Mouse (Mus musculus): ENCODE measurements at regions not wholly inside any gene's neighbourhood (a gene's known extent, or its start where the extent isn't known, plus 50 kb on each side); places are given as distances from the start of the nearest gene placed in this dataset.
"Not testable (repeated sequence)": the region's sequence is repeated elsewhere in the genome, so short reads cannot be mapped to it uniquely, and the experiment has no call there.

DNA sequence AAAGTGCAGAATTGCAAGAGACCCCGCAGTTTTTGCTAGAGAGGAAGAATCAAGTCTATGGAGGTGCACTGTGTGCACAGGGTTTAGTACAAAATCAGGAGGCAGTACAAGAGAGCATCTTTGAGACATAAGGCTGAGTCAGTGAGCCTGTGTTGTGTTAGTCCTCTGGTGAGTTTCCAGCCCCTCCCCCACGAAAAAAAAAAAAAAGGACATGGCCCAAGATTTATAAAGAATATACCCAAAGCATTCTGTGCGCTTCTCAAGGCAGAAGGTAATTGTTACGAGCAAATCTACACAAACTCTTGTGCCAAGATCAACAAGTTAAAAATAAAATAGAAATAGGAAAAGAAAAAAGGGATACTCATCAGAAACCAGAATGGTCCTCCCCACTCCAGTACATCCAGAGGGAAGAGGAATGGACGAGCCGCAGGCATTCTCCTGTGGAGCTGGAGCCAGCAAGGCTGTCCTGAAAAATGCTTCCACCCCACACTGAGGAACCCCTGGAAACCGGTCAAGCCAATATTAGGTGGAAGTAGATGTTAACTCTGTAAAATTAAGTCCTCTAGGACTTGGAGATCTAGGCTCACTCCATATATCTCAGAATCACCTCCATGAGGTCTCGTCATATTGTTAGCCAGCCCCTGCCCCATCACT is 150.7 kb upstream of the Hes1 start:
- H3K36me3 ChIP-seq (ENCODE audit: control insufficient read depth, insufficient read depth, low read length) = no peaks in the 10 kb centered on the region
- TF ChIP-seq POLR2A (IDR thresholded peaks at IDR 0.05; ENCODE audit: control insufficient read depth, low read depth, low read length) (no peak), CTCF (IDR thresholded peaks at IDR 0.05; ENCODE audit: control insufficient read depth, insufficient read depth, insufficient replicate concordance, low read depth, low read length) (no peak)
- no peak overlapping the region for H3K4me3 ChIP-seq (ENCODE audit: control insufficient read depth, low read depth, low read length)
- H3K27ac ChIP-seq (ENCODE audit: control insufficient read depth, insufficient read depth, low read depth, low read length) = no peak overlapping the region
- H3K4me1 ChIP-seq (ENCODE audit: control insufficient read depth, insufficient read depth, low read length) = no peaks in the 10 kb centered on the region
- H3K27me3 ChIP-seq (ENCODE audit: control insufficient read depth, insufficient read depth, low read length) = no peaks in the 10 kb centered on the region

DNA sequence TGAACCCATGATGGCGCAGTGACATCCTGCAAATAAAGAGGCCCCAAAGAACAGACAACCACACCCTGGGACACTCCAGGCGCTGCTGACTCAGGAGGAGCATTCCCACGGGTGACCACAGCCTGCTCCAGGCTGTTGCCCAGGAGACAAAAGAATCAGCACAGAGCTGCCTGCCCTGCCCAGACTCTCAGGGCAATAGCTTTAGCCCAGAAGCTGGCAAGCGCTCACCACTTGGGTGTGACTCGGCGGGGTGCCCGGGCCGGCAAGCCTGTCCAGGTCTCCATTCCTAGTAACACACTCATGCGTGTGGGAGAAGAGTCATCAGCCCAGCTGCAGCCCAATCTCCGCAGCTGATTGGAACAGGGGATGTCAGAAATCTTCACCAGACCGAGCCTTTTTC is 148.8 kb upstream of the Hes1 start:
- Histone ChIP-seq H3K4me3 (ENCODE audit: control insufficient read depth, low read depth, low read length) (no peak overlapping the region), H3K27me3 (ENCODE audit: control insufficient read depth, insufficient read depth, low read length) (no peaks in the 10 kb centered on the region), H3K4me1 (ENCODE audit: control insufficient read depth, insufficient read depth, low read length) (no peaks in the 10 kb centered on the region), H3K27ac (ENCODE audit: control insufficient read depth, insufficient read depth, low read depth, low read length) (no peak overlapping the region), H3K36me3 (ENCODE audit: control insufficient read depth, insufficient read depth, low read length) (no peaks in the 10 kb centered on the region)
- no peak for TF ChIP-seq POLR2A (IDR thresholded peaks at IDR 0.05; ENCODE audit: control insufficient read depth, low read depth, low read length)
- TF ChIP-seq CTCF (IDR thresholded peaks at IDR 0.05; ENCODE audit: control insufficient read depth, insufficient read depth, insufficient replicate concordance, low read depth, low read length) = no peak

DNA sequence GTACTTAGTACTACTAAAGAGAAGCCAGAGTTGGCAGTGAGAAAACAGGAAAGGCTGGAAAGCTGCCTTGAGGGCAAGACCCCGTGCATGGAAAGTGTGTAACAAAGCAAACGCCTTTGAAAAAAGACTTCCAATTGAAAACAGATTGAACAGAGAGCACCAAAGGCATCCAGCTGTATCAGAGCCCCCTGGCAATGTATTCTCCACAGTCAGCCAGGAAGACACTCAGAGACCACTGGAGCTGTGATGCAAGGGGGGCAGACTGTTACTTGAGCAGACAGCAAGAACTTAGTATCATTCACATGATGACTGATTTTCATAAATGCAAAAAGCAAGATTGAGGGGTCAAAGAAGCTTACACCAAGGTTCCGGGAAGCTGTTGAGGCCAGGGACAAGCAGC is 146.2 kb upstream of the Hes1 start:
- H3K27me3 ChIP-seq (ENCODE audit: control insufficient read depth, insufficient read depth, low read length) = no peaks in the 10 kb centered on the region
- no peaks in the 10 kb centered on the region for H3K4me1 ChIP-seq (ENCODE audit: control insufficient read depth, insufficient read depth, low read length)
- no peak overlapping the region for H3K4me3 ChIP-seq (ENCODE audit: control insufficient read depth, low read depth, low read length)
- no peaks in the 10 kb centered on the region for H3K36me3 ChIP-seq (ENCODE audit: control insufficient read depth, insufficient read depth, low read length)
- H3K27ac ChIP-seq (ENCODE audit: control insufficient read depth, insufficient read depth, low read depth, low read length) = no peak overlapping the region
- TF ChIP-seq CTCF (IDR thresholded peaks at IDR 0.05; ENCODE audit: control insufficient read depth, insufficient read depth, insufficient replicate concordance, low read depth, low read length) (no peak), POLR2A (IDR thresholded peaks at IDR 0.05; ENCODE audit: control insufficient read depth, low read depth, low read length) (no peak)

DNA sequence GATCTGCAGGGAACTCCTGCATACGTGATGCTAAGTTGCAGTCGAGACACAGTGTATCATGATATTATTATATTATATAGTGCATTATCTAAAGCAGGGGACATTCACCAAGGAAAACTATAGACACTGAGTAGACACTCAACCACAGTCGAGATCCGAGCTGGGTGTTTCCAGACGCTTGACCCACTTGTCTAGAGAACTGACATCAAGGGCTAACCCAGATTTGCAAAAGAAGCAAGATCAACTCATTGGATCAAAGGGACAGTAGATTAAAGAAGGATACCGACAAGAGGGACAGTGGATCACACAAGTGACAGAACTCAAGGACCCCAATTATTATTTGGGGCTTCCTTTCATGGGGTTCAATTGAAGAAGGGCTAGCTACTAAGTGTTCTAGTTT is 145.8 kb upstream of the Hes1 start:
- Histone ChIP-seq H3K36me3 (ENCODE audit: control insufficient read depth, insufficient read depth, low read length) (no peaks in the 10 kb centered on the region), H3K4me1 (ENCODE audit: control insufficient read depth, insufficient read depth, low read length) (no peaks in the 10 kb centered on the region), H3K27ac (ENCODE audit: control insufficient read depth, insufficient read depth, low read depth, low read length) (no peak overlapping the region), H3K4me3 (ENCODE audit: control insufficient read depth, low read depth, low read length) (no peak overlapping the region), H3K27me3 (ENCODE audit: control insufficient read depth, insufficient read depth, low read length) (no peaks in the 10 kb centered on the region)
- TF ChIP-seq CTCF (IDR thresholded peaks at IDR 0.05; ENCODE audit: control insufficient read depth, insufficient read depth, insufficient replicate concordance, low read depth, low read length) (no peak), POLR2A (IDR thresholded peaks at IDR 0.05; ENCODE audit: control insufficient read depth, low read depth, low read length) (no peak)

DNA sequence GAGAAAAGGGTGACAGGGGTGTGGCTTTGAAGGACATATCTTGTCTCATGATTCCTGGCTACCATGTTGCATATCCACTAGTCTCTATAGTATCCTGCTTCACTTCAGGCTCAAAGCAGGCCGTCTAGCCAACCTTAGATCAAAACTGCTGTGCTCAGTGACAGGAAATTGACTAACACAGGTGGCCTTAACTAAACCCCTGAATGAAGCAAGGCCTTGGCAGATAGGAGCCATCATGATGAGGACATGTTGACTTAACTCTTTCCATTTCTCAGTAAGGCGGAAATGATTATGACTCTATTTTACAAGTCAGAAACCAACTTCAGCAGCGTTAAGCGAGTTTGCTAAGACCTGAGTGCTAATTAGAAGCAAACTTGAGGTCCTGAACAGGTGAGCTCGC is 143.2 kb upstream of the Hes1 start:
- H3K4me1 ChIP-seq (ENCODE audit: control insufficient read depth, insufficient read depth, low read length) = no peaks in the 10 kb centered on the region
- H3K27ac ChIP-seq (ENCODE audit: control insufficient read depth, insufficient read depth, low read depth, low read length) = no peak overlapping the region
- no peak overlapping the region for H3K4me3 ChIP-seq (ENCODE audit: control insufficient read depth, low read depth, low read length)
- H3K36me3 ChIP-seq (ENCODE audit: control insufficient read depth, insufficient read depth, low read length) = no peaks in the 10 kb centered on the region
- no peaks in the 10 kb centered on the region for H3K27me3 ChIP-seq (ENCODE audit: control insufficient read depth, insufficient read depth, low read length)
- no peak for TF ChIP-seq CTCF (IDR thresholded peaks at IDR 0.05; ENCODE audit: control insufficient read depth, insufficient read depth, insufficient replicate concordance, low read depth, low read length)
- no peak for TF ChIP-seq POLR2A (IDR thresholded peaks at IDR 0.05; ENCODE audit: control insufficient read depth, low read depth, low read length)

DNA sequence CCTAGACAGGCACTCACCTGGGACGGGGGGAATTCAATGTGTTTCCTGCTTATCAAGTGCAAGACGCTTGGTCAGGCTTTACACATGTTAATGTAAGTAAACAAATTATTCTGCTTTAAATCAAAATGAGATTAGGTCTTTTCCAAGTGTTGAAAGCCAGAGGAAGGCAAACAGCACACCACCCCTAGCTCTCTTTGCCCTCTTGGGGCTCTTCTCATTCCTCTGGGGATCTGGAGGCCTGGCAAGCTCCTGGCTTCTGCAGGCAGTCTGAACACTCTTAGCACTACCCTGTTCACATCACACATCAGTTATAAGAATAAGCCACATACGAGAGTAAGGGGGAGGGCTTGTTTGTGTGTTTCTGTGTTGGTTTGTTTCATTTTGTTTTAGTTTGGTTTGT is 142.8 kb upstream of the Hes1 start:
- no peak for TF ChIP-seq CTCF (IDR thresholded peaks at IDR 0.05; ENCODE audit: control insufficient read depth, insufficient read depth, insufficient replicate concordance, low read depth, low read length)
- TF ChIP-seq POLR2A (IDR thresholded peaks at IDR 0.05; ENCODE audit: control insufficient read depth, low read depth, low read length) = no peak
- H3K27ac ChIP-seq (ENCODE audit: control insufficient read depth, insufficient read depth, low read depth, low read length) = no peak overlapping the region
- no peaks in the 10 kb centered on the region for H3K27me3 ChIP-seq (ENCODE audit: control insufficient read depth, insufficient read depth, low read length)
- H3K4me3 ChIP-seq (ENCODE audit: control insufficient read depth, low read depth, low read length) = no peak overlapping the region
- H3K4me1 ChIP-seq (ENCODE audit: control insufficient read depth, insufficient read depth, low read length) = no peaks in the 10 kb centered on the region
- H3K36me3 ChIP-seq (ENCODE audit: control insufficient read depth, insufficient read depth, low read length) = no peaks in the 10 kb centered on the region

DNA sequence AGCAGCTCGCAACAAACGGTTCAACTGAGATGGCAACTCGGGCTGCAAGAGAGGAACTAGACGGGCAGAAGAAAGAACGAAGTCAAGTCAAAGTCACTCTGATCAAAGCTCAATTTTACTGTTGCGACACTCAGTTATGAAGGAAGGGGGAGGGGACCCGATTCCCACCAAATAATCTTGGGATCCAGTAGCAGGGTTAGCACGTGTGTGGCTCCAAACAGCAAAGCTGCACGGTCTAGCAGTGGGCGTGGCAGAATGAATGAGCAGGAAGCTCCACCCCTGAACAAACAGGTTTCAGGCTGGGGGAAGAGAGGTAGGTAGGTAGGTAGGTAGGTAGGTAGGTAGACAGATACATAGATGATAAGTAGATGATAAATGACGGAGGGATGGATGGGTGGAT is 136.9 kb upstream of the Hes1 start:
- H3K4me1 ChIP-seq (ENCODE audit: control insufficient read depth, insufficient read depth, low read length); H3K27ac ChIP-seq (ENCODE audit: control insufficient read depth, insufficient read depth, low read depth, low read length); H3K4me3 ChIP-seq (ENCODE audit: control insufficient read depth, low read depth, low read length); H3K36me3 ChIP-seq (ENCODE audit: control insufficient read depth, insufficient read depth, low read length); H3K27me3 ChIP-seq (ENCODE audit: control insufficient read depth, insufficient read depth, low read length): not testable (repeated sequence)

DNA sequence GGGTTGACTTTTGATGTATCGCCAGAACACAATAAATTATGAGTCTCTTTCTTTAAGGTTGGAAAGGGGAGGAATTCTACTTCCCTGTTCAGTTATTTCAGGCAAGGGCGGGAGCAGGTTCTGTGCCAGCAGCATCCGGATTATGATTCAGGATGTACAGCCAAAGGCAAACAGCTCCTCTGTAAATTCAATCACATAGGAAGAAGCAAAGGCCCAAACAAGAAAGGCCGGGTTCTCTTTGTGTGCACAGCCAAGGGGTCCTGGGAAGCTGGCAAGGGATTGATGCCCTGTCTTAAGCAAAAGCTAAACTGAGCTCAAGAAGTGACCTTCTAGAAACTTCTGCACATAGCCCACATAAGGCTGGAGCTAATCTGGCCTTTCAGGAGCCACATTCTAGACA is 135.9 kb upstream of the Hes1 start:
- no peak overlapping the region for H3K4me3 ChIP-seq (ENCODE audit: control insufficient read depth, low read depth, low read length)
- no peak for TF ChIP-seq POLR2A (IDR thresholded peaks at IDR 0.05; ENCODE audit: control insufficient read depth, low read depth, low read length)
- no peak for TF ChIP-seq CTCF (IDR thresholded peaks at IDR 0.05; ENCODE audit: control insufficient read depth, insufficient read depth, insufficient replicate concordance, low read depth, low read length)
- no peaks in the 10 kb centered on the region for H3K4me1 ChIP-seq (ENCODE audit: control insufficient read depth, insufficient read depth, low read length)
- H3K36me3 ChIP-seq (ENCODE audit: control insufficient read depth, insufficient read depth, low read length) = no peaks in the 10 kb centered on the region
- no peak overlapping the region for H3K27ac ChIP-seq (ENCODE audit: control insufficient read depth, insufficient read depth, low read depth, low read length)
- H3K27me3 ChIP-seq (ENCODE audit: control insufficient read depth, insufficient read depth, low read length) = no peaks in the 10 kb centered on the region
